Comparison of ENCODE assay signal across 12 mouse cellular contexts in the genomic region with DNA sequence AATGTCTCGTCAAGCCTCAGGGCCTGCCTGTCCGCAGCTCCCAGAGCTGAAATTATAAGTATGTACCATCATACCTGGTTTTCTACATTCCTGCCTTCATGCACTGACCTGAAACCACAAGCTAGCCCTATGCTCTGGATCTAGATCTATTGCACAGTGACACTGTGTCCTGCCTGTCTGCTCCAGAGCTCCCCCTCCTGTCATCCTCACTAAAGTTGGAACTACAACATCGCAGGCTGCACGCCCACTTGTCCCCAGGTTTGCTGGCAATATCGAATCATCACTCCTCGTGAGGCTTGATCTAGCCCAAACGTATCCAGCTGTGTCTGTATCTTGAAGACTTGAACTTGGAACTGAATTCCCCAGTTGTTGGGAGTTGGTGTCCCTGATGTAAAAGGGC. TPM values are rescaled to one million over a fixed set of nuclear protein-coding genes. Genes with fewer than 3 reads are reported as not detected.
DNase-seq lines count a peak whose midpoint lies in the region; ATAC-seq and TF ChIP-seq lines count a peak whose summit lies in the region.
"Had no signal": no experiment of that assay in that cellular context is flagged by ENCODE, and none has a peak within 500 bp of the region (broad histone marks: within the 10 kb centered on the region; RNA-seq: fewer than 3 reads in every experiment).

No protein-coding gene starts in this region.

- H3K27ac ChIP-seq in cerebellum, adult 2 months (ENCODE audit: insufficient read depth, low read length): no peak overlapping the region
- no peak overlapping the region for H3K27ac ChIP-seq in forebrain, embryonic 15.5 days (replicated peaks)
- H3K27ac ChIP-seq: midbrain, embryonic 10.5 days had no signal

- TF ChIP-seq CTCF in cerebellum, adult 2 months (IDR thresholded peaks at IDR 0.05; ENCODE audit: borderline replicate concordance, insufficient read depth, low read depth, low read length): peak; percentile 19; the same call in 1 of the 2 replicates

- no peak overlapping the region for H3K4me2 ChIP-seq in forebrain, embryonic 15.5 days (replicated peaks)

- H3K36me3 ChIP-seq in forebrain, embryonic 15.5 days: no peaks in the 10 kb centered on the region
- H3K36me3 ChIP-seq: midbrain, embryonic 10.5 days had no signal

- no peak for DNase-seq in cerebellum, adult 2 months
- no peak for DNase-seq in cerebellum, adult 11-12 months
- peak; percentile 30 for DNase-seq in layer of hippocampus, adult 11-12 months (ENCODE audit: low spot score)
- no peak for DNase-seq in layer of hippocampus, postnatal 14 days (ENCODE audit: low spot score in 2 of 2)
- peak; percentile 28 for DNase-seq in right cerebral cortex, postnatal 14 days
- no peak for DNase-seq in right cerebral cortex, postnatal 10 days (ENCODE audit: low spot score in 2 of 2)
- DNase-seq in spleen, postnatal 36 days (ENCODE audit: low spot score in 2 of 2): no peak
- DNase-seq: kidney, postnatal 25 days; lung, adult 2 months had no signal

- H3K27me3 ChIP-seq in cerebellum, adult 2 months (ENCODE audit: control insufficient read depth, insufficient read depth, low read length): no peaks in the 10 kb centered on the region
- no peaks in the 10 kb centered on the region for H3K27me3 ChIP-seq in forebrain, embryonic 15.5 days

- no peak for ATAC-seq in forebrain, embryonic 15.5 days (replicated peaks)
- ATAC-seq: activated CD4-positive, CD25-positive, alpha-beta regulatory T cell, adult 4 months had no signal

- no peaks in the 10 kb centered on the region for H3K9me3 ChIP-seq in forebrain, embryonic 15.5 days
- H3K9me3 ChIP-seq: midbrain, embryonic 10.5 days had no signal

- H3K4me3 ChIP-seq in cerebellum, adult 2 months (replicated peaks; ENCODE audit: insufficient read depth, low read depth, low read length): no peak overlapping the region
- no peak overlapping the region for H3K4me3 ChIP-seq in forebrain, embryonic 15.5 days
- H3K4me3 ChIP-seq: midbrain, embryonic 10.5 days had no signal

- H3K9ac ChIP-seq in forebrain, embryonic 15.5 days (replicated peaks): no peak overlapping the region

- WGBS in cerebellum, adult 2 months: 60% methylated on average over 7 of the region's 7 CpGs
- WGBS in forebrain, embryonic 15.5 days: 64% methylated on average over 7 of the region's 7 CpGs

- TF ChIP-seq POLR2A in cerebellum, adult 2 months (IDR thresholded peaks at IDR 0.05; ENCODE audit: borderline replicate concordance, insufficient read depth, low read length): no peak

- no peaks in the 10 kb centered on the region for H3K4me1 ChIP-seq in cerebellum, adult 2 months (ENCODE audit: control insufficient read depth, insufficient read depth, low read length)
- H3K4me1 ChIP-seq in forebrain, embryonic 15.5 days: 0 out of 2 replicates have a peak, but pooled peaks cover 3% of the 10 kb centered on the region

RNA-seq across cellular contexts. Expression of a gene that starts 11.9 kb away (rescaled TPM):
- polyA plus RNA-seq in cerebellum, adult 2 months (2012; rRNA removed): 32.9 and 35.5 TPM in 2 replicates
- total RNA-seq in layer of hippocampus, postnatal 14 days (2021): 100 to 1,000 TPM in 1 of 2 experiments, 10 to 100 TPM in 1; 94.8 to 105 TPM
- 8.4 and 10.6 TPM in 2 replicates for polyA plus RNA-seq in forebrain, embryonic 15.5 days (2015; fragmentation: Nextera tagmentation; extraction: Ambion mirVana)

Comparison
In these comparisons a context has a peak if more than half of its experiments do, and no peak if none do; other contexts are left out.
1. DNase-seq: peak in layer of hippocampus, adult 11-12 months (single experiment) and right cerebral cortex, postnatal 14 days (single experiment); none in cerebellum, adult 2 months (0 of 2), cerebellum, adult 11-12 months (single experiment), layer of hippocampus, postnatal 14 days (0 of 2), right cerebral cortex, postnatal 10 days (0 of 2) and spleen, postnatal 36 days (0 of 2).